Mouse (Mus musculus) megakaryocyte progenitor cell, adult 5-6 weeks (primary cell): Measurements from ENCODE around the gene Ltbr. TPM values are rescaled to one million over a fixed set of nuclear protein-coding genes. Genes with fewer than 3 reads are reported as not detected.

Source experiments
- ATAC-seq: replicated peaks from 2 replicates; pipeline ENCODE4 v1.8.0; 2016; ENCODE audit warnings: mild to moderate bottlenecking, moderate TSS enrichment, inconsistent platforms; ENCODE audit not compliant: poor library complexity
- total RNA-seq, 2 experiments: library from RNA; stranded (forward) in 1 of 2; stranded (reverse) in 1 of 2; fragments of 157-497, 149-512 nt in 1 of 2; fragments of 200-1000 nt in 1 of 2; gene quantifications; 2 replicates each; pipeline versions ENCODE4 v1.2.3 to v1.2.4; 2015 to 2017

Ltbr gene
- total RNA-seq, 2 experiments from 2014 or later: 17.5 to 43.7 TPM

DNA sequence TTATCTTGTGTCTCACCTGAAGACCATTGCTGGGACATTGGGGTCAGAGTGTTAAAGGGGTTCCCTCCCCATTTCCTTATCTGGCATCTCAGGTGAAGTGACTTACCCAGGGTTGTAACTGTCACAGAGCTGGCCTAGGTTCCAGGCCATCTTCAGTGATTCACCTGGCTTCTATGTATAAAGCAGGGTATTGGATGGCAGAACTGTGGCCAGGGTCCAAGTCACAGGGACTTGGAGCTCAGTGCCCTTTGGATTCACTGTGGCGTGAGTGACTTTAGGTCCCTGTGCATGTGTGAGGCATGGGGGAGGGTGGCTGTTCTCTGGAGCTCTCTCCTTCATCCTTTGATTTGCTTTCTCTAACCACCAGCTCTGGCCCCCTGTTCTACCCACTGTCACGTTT is 32.3 kb upstream of the Ltbr start:
- ATAC-seq: no peak

DNA sequence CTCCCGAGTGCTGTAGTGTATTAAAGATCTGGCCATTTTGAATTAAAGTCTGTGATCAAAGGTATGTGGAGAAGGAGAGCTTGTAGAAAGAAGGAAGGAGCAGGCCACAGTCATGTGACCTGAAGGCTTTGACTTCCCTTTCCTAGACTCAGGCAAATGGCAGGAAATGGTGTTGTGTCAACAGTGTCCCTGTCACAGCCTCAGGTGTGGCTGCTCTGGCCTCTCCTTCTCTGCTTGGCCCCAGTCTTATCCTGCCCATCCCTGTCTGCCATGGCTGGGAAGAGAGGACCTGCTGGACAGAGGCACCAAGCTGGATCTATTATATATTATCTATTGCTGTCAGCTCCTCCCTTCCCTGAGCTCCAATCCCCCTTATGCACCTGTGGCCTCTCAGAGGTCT is 31.9 kb upstream of the Ltbr start:
- ATAC-seq: peak; percentile 48

DNA sequence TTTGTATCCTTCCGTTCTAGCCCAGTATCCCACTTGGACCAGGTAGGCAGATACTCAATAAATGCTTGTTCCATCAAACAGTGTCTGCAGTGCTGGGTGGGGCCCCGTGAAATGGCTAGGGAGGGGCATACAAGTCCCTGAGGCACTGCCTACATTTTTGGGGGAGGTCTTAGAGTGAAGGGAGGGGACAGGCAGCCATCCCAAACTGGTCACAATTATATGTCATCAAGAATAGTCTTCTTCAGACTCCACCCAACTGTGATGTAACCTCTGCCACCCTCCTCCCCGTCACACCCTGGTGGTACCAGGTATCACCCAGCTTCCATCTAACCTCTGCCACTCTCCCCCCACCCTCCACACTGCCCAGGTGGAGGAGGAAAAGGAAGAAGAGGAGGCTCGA is 31.2 kb upstream of the Ltbr start:
- no peak for ATAC-seq

- no peak for ATAC-seq
These were observed 30.4 kb upstream of the Ltbr start for GRCm38 (mm10) chr6:125344084-125344483.

DNA sequence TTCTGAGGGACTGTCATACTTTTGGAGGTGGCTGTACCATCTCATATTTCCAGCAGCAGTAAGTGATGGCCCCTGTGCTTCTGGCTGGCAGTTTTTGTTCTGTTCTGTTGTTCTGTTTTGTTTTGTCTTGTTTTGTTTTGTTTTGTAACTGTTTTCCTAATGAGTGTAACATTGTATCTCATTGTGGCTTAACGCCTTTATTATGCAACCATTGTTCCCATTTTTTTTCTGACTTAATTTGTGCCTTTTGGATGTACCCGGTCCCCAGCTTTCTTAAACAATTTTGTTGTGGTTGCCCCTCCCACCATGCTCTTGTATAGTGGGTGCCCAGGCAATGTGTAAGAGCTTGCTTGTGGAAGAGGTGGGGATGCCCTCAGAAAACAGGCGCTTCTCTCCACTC is 28.5 kb upstream of the Ltbr start:
- ATAC-seq: peak; percentile 29

DNA sequence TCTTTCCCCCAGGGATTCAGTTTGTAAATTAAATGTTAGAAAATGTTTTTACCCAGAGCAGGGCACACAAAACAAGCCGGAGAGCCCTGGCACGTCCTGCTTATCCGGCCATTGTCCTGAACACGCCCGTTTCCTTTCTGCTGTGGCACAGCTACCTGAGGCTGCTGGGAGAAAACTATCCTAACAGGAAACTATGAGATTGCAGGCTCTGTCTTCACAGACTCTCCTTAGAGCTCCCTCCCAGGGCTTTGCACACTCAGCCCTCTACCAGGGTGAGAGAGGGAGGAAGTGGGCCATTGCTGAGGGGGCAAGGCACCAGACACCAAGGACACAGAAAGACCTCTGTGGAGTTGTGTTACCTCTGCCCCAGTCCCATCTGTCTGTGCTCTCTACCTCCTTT is 26.6 kb upstream of the Ltbr start:
- peak; percentile 47 for ATAC-seq

- ATAC-seq: peak; percentile 21; the same call in 1 of the 2 replicates
These were observed 25.3 kb upstream of the Ltbr start for GRCm38 (mm10) chr6:125338791-125339660.

- peak; percentile 45 for ATAC-seq
These were observed 20.7 kb upstream of the Ltbr start for GRCm38 (mm10) chr6:125334356-125334755.

GRCm38 (mm10) chr6:125333112-125333899 is 19.6 kb upstream of the Ltbr start:
- ATAC-seq: peak; percentile 79

DNA sequence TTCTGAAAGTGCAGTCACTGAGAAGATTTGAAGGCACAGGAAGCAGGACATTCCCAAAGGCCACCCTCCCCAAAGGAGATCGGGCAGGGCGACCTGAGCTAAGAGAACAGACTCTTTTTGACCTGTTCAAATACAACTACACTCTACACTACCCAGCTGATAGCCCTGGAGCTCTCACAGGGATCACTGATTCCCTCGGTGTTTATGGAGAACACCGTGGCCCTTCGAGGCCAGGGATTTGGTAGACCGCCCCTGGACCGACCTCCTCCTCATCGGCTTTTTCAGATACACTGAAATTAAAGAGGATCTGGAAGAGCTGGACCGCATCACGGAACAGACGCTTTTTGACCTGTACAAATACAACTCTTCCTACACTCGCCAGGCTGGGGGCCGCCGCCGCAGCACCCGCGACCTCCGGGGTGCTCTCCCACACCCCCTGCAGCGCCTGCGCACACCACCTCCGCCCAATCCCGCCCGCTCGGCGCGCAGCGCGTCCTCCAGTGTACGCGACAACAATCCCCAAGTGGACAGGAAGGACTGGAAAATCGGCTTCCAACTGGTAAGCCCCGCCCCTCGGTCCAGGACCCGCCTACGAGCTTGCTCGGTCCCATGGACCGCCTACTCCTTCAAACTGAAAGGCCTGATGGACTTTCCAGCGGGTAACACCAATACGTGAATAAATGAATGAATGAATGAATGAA is 17.1 kb upstream of the Ltbr start:
- ATAC-seq: peak; percentile 72

GRCm38 (mm10) chr6:125328243-125328642 is 14.6 kb upstream of the Ltbr start:
- ATAC-seq: peak; percentile 70

DNA sequence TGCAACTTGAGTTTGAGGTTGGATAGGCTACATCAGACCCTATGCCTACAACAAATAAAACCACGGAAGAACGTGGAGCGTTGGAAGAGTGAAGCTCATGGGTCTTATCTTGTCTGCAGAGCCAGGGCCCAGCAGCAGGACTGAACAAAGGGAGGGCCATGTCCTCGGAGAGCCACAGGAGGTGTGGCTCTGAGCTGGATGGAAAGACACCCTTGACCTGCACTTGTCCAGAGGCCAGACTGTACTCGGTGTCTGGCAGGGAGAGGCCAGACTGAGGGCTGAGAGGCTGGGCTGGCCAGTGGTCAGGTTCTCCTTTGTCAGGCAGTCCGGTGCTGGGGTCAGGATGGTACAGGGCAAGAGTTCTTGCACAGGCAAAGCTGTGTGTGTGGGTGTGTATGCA is 11.7 kb upstream of the Ltbr start:
- no peak for ATAC-seq

GRCm38 (mm10) chr6:125323547-125323946 is 9.9 kb upstream of the Ltbr start:
- no peak for ATAC-seq

DNA sequence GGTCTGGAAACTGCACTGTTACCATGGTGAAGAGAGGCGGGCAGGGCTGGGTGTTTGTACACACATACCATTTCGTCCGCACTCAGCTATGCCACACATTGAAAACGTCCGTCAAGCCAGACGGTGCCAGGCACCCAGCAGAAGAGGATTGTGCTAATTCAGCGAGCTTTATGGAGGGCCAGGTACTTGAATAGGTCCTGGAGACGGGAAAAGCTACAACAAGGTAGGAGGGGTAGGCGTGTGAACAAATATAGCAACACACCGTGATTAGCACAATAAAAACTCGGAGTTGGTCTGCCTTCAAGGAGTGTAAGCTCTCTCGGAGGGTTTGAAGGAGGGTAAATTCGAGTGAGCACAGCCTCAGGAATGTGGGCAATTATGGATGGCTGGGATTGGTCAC is 9.1 kb upstream of the Ltbr start:
- ATAC-seq: no peak

DNA sequence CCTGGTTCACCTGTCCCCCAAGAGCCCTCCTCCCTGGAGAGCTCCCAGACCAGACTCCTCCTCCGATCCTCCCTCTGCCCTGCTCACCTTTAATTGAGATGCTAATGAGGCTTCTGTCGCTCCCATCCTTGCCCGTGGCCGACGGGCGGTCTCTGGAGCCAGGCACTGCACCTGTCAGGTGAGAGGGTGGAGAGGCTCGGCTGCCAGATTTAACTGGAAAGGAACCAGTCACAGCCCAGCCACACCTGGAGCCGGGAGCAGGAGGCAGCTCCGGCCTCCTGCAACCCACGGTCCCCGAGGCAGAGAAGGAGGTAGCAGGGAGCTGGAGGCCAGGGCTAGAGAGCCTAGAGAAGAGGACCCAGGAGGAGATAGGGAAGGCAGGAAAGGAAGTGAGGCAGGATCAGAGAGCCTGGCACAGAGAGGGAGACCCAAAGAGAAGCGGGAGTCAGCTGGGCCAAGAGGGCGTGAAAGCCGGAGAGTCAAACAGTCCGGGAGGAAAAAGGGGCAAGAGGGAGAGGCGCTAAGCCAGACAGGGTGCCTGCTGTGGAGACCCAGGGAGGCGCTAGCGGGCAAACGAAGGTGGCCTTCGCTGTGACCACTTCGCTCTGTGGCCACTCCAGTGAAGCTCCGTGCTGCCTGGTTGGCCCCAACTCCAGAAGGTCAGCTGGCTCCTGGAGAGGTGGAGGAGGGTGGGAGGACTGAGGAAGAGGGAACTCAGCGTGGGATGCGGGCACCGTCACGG is 7.6 kb upstream of the Ltbr start:
- no peak for ATAC-seq

GRCm38 (mm10) chr6:125320323-125320722 is 6.6 kb upstream of the Ltbr start, which contains the start of gene Scnn1a:
Gene Scnn1a (plus strand): TSS chr6:125320659.
- ATAC-seq: no peak

DNA sequence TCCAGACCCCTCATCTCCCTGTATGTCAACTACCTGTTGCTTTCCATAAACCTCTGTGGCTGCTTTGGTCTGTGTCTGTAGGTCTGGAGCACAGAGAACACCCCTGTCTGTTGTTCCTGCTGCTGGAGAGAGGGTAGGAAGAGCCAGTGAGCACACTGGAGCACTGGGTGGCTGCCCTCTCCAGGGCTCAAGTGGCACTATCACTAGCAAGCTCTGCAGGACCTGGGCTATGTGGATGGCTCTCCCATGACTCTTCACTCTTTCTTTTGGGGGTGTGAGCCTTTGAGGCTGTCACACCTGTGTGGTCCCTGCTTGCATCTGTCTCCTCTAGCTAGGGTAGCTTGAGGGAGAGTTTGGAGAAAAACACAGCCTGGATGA is 6.2 kb upstream of the Ltbr start:
- 0 out of 2 replicates have a peak, but pooled peaks have one; percentile 20 for ATAC-seq

DNA sequence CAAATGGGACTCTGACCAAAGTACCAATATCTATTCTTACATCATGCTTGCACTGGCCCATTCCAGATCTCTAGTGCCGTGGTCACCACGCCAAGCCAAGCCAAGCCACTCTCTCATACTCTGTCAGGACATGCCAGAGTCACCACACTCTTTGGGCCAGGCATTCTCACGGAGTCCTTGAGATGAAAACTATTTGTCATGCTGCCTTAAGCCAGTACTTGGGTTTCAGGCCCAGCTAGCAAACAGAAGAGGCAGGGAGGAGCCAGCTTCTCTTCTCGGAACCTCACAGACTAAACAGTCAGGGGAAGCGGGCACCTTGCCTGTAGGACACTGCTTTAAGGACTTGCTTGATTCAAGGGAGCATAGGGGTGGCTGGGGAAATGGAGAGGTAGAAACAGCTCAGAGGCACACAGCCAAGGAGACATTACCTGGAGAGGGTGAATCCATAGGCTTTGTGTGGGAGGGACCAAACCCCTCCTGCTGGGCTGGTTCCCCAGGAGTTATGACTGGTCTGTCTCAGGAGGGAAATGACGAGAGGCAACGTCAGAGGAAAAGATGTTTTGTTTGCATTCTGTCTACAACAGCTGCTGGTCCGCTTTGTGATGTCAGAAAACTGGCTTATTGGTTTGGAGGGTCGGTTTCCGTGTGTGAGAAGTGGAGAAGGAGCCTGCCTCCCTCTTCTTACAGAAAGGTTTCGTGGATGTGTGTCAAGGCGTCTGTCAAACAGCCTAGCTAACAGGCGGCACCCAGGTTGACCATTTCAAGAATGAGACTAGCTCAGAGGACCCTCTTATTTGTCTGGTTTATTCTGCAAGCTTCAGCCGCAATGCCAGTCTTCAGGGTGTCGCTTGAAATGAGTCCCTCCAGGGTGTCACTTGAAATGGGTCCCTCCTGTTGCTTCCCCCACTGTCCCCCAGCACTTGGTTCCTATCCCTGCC is 5.6 kb upstream of the Ltbr start:
- ATAC-seq: no peak

DNA sequence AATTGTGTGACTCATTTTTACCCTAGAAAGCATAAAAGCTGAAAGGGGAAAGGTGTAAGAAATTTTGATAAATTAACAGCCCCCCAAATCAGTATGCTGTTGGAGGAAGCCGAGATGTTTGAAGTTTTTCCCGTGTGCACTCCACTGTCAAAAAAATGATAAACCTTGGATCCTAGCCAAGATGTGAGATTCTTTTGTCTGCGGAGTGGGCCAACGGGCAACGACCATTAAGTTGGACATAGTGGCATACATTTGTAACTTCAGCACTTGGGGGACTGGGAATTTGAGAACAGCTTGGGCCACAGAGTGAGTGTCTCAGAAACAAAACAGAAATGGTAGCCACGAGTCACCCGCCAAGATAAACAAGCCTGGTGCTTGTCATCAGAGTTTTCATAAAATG is 3.4 kb upstream of the Ltbr start:
- no peak for ATAC-seq

GRCm38 (mm10) chr6:125314746-125315145 is 1.1 kb upstream of the Ltbr start:
- ATAC-seq: no peak
